Mouse (Mus musculus) cerebellum, adult 2 months (tissue): ENCODE data around the gene BC028528. TPM values are rescaled to one million over a fixed set of nuclear protein-coding genes. Genes with fewer than 3 reads are reported as not detected.

Experiments
- DNase-seq, 2 experiments: peaks; one replicate each; pipeline ENCODE4 v3.0.0; 2021
- H3K27ac ChIP-seq: fragments of 200-500 bp; 2 replicates; pipeline ENCODE4 v1.5.1; 2012; ENCODE audit warnings: low read length, control low read depth, inconsistent platforms; ENCODE audit not compliant: insufficient read depth
- H3K27me3 ChIP-seq: fragments of 200-500 bp; 2 replicates; pipeline ENCODE4 v1.6.1; 2012; ENCODE audit warnings: inconsistent platforms, mild to moderate bottlenecking, low read length, moderate library complexity; ENCODE audit not compliant: control insufficient read depth, insufficient read depth
- H3K4me1 ChIP-seq: fragments of 200-500 bp; 2 replicates; pipeline ENCODE4 v1.6.1; 2011; ENCODE audit warnings: low read length; ENCODE audit not compliant: control insufficient read depth, insufficient read depth
- H3K4me3 ChIP-seq: fragments of 200-500 bp; replicated peaks from 2 replicates; pipeline ENCODE3; 2011; ENCODE audit warnings: mild to moderate bottlenecking, low read depth, low read length, control low read depth; ENCODE audit not compliant: insufficient read depth
- CTCF ChIP-seq: fragments of 200-500 bp; IDR thresholded peaks from 2 replicates; pipeline ENCODE4 v1.5.1; 2011; ENCODE audit warnings: low read depth, mild to moderate bottlenecking, control low read depth, low read length, moderate library complexity, borderline replicate concordance; ENCODE audit not compliant: insufficient read depth
- POLR2A ChIP-seq: fragments of 200-500 bp; IDR thresholded peaks from 2 replicates; pipeline ENCODE4 v1.6.1; 2011; ENCODE audit warnings: low read length, control low read depth, borderline replicate concordance; ENCODE audit not compliant: insufficient read depth
- WGBS: fragments of 180-500 bp; shearing (Covaris S2); methylation state at CpG from one replicate; pipeline ENCODE4 v1.1.7; 2018; 5-methylcytosine and 5-hydroxymethylcytosine counted together
- polyA plus RNA-seq: library from polyadenylated mRNA; depleted of rRNA; stranded (reverse); fragments of >200 nt; gene quantifications from 2 replicates; pipeline ENCODE4 v1.2.3, GENCODE M21; 2012; rRNA removed

The BC028528 gene
- polyA plus RNA-seq = 9.0 and 9.3 TPM in 2 replicates

DNA sequence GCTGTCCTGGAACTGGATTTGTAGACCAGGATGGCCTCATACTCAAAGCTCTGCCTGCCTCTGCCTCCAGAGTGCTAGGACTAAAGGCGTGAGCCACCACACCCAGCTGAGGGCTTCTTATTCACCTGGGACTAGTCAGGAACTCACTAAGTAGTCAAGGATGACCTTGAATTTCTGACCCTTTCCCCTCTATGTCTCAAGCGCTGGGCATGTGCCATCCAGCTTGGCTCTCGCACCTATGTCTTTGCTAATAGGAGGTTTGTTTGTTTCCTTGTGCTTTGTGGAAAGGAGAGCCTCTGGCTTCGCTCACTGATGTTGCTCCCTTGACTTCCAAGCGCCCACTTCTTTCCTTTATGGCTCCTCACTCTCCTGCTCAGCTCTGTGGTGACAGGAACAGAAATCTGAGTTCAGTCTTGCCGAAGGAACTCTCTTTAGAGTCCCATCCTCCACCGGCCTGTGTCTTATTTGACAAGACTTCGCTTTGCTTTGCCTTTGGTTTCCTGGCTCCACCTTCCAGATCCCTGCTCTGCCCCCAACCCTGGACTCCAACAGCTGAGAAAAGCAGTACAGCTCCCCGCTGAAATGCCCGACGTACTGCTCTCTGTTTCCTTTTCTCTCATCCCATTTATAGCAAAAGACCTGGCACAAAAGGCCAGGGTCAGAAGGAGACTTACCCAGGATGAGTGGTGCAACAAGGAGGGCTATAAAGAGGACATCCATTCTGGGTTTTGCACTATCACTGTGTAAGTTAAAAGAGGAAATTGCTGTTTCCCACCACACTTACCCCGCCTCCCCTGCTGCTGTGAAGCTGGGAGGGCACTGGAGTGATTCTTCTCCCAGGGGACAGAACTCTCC is at the start of gene BC028528:
BC028528 (minus strand) TSS at position 795 of the 855 bp plus-strand sequence.
- Histone ChIP-seq H3K27ac (peak within 1 kb of the TSS; percentile 38), H3K4me1 (peaks cover 6% of the 10 kb centered on the region), H3K4me3 (no peak within 1 kb of the TSS), H3K27me3 (no peaks in the 10 kb centered on the region)
- WGBS = 42% methylated on average over 12 of the region's 12 CpGs
- TF ChIP-seq POLR2A (no peak), CTCF (no peak)
- no peak for DNase-seq

DNA sequence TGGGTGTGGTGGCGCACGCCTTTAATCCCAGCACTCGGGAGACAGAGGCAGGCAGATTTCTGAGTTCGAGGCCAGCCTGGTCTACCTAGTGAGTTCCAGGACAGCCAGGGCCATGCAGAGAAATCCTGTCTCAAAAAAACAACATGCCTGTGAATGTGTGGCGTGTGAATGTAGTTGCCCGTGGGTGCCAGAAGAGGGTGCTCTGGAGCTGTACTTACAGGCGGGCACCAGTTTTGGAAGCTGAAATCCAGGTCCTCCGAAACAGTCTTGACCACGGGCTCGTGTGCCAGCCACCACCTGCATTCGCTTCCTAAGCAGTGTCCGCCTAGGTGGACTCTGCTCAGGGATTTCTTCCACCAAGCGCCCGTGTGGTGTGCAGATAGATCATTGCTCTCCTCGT is 47.0 kb upstream of the BC028528 start:
- no peak for DNase-seq
- Histone ChIP-seq H3K4me3 (no peak overlapping the region), H3K27me3 (no peaks in the 10 kb centered on the region), H3K4me1 (no peaks in the 10 kb centered on the region), H3K27ac (no peak overlapping the region)
- 90% methylated on average over 15 of the region's 15 CpGs for WGBS
- peak; percentile 22; the same call in 1 of the 2 replicates for TF ChIP-seq CTCF
- TF ChIP-seq POLR2A = no peak

- no peaks in the 10 kb centered on the region for H3K4me1 ChIP-seq
- DNase-seq = no peak
- 93% methylated on average over 8 of the region's 8 CpGs for WGBS
- no peak overlapping the region for H3K27ac ChIP-seq
- no peaks in the 10 kb centered on the region for H3K27me3 ChIP-seq
- no peak overlapping the region for H3K4me3 ChIP-seq
- TF ChIP-seq CTCF (no peak), POLR2A (no peak)
These were observed 46.4 kb upstream of the BC028528 start for GRCm38 (mm10) chr3:95938217-95938616.

GRCm38 (mm10) chr3:95934448-95934847 is 42.6 kb upstream of the BC028528 start:
- 78% methylated on average over 1 of the region's 1 CpGs for WGBS
- Histone ChIP-seq H3K27me3 (no peaks in the 10 kb centered on the region), H3K4me3 (no peak overlapping the region), H3K4me1 (no peaks in the 10 kb centered on the region), H3K27ac (no peak overlapping the region)
- TF ChIP-seq CTCF (no peak), POLR2A (no peak)
- DNase-seq = no peak

GRCm38 (mm10) chr3:95933111-95933750 is 41.4 kb upstream of the BC028528 start:
- DNase-seq = no peak
- no peak for TF ChIP-seq POLR2A
- TF ChIP-seq CTCF = no peak
- no peaks in the 10 kb centered on the region for H3K27me3 ChIP-seq
- no peak overlapping the region for H3K27ac ChIP-seq
- WGBS = 91% methylated on average over 7 of the region's 7 CpGs
- H3K4me1 ChIP-seq = no peaks in the 10 kb centered on the region
- H3K4me3 ChIP-seq = no peak overlapping the region

GRCm38 (mm10) chr3:95932566-95932965 is 40.8 kb upstream of the BC028528 start:
- Histone ChIP-seq H3K27ac (no peak overlapping the region), H3K4me1 (no peaks in the 10 kb centered on the region), H3K27me3 (no peaks in the 10 kb centered on the region), H3K4me3 (no peak overlapping the region)
- TF ChIP-seq CTCF = no peak
- no peak for TF ChIP-seq POLR2A
- WGBS = 72% methylated on average over 7 of the region's 7 CpGs
- no peak for DNase-seq

GRCm38 (mm10) chr3:95932157-95932556 is 40.4 kb upstream of the BC028528 start:
- no peak overlapping the region for H3K4me3 ChIP-seq
- no peaks in the 10 kb centered on the region for H3K27me3 ChIP-seq
- H3K4me1 ChIP-seq = no peaks in the 10 kb centered on the region
- no peak overlapping the region for H3K27ac ChIP-seq
- TF ChIP-seq CTCF (no peak), POLR2A (no peak)
- no peak for DNase-seq
- 24% methylated on average over 1 of the region's 1 CpGs for WGBS
